Comparison of ENCODE assay signal across 9 mouse cellular contexts in genomic region chr12:108277341-108277841, GRCm38 (mm10). TPM values are rescaled to one million over a fixed set of nuclear protein-coding genes. Genes with fewer than 3 reads are reported as not detected.
DNase-seq lines count a peak whose midpoint lies in the region; ATAC-seq and TF ChIP-seq lines count a peak whose summit lies in the region.
"Had no signal": no experiment of that assay in that cellular context is flagged by ENCODE, and none has a peak within 500 bp of the region (broad histone marks: within the 10 kb centered on the region; RNA-seq: fewer than 3 reads in every experiment).

No protein-coding gene starts in this region.

- no peak overlapping the region for H3K9ac ChIP-seq in kidney, postnatal 0 days (ENCODE audit: low read depth, low read length)
- peak overlapping the region; percentile 21 for H3K9ac ChIP-seq in hindbrain, embryonic 11.5 days (ENCODE audit: low read depth, low read length)
- H3K9ac ChIP-seq: liver, embryonic 14.5 days had no signal

- no peaks in the 10 kb centered on the region for H3K9me3 ChIP-seq in kidney, postnatal 0 days (replicated peaks; ENCODE audit: low read length)
- H3K9me3 ChIP-seq in hindbrain, embryonic 11.5 days (ENCODE audit: control insufficient read depth, low read length), result no peaks in the 10 kb centered on the region

- peak overlapping the region; percentile 97 for H3K4me2 ChIP-seq in kidney, postnatal 0 days (ENCODE audit: low read length)
- H3K4me2 ChIP-seq in hindbrain, embryonic 11.5 days (replicated peaks; ENCODE audit: low read depth, low read length), result peak overlapping the region; percentile 80

- no peak overlapping the region for H3K4me3 ChIP-seq in kidney, postnatal 0 days (replicated peaks; ENCODE audit: low read depth, low read length)
- peak overlapping the region; percentile 88; the same call in 1 of the 2 replicates for H3K4me3 ChIP-seq in hindbrain, embryonic 11.5 days (ENCODE audit: low read depth, low read length)

- WGBS in kidney, postnatal 0 days, result 5% methylated on average over 12 of the region's 12 CpGs
- 0% methylated on average over 12 of the region's 12 CpGs for WGBS in hindbrain, embryonic 11.5 days

- H3K27ac ChIP-seq in kidney, postnatal 0 days, result no peak overlapping the region
- H3K27ac ChIP-seq in hindbrain, embryonic 11.5 days (ENCODE audit: low read depth, low read length), result peak overlapping the region; percentile 97
- H3K27ac ChIP-seq: liver, embryonic 14.5 days had no signal

- DNase-seq in kidney, postnatal 0 days (ENCODE audit: low spot score), result no peak
- DNase-seq in kidney, adult 18-20 months, result no peak
- peak; percentile 57 to 61 for DNase-seq in cerebellum, postnatal 10 days
- peak; percentile 64 for DNase-seq in hindbrain, embryonic 11.5 days (ENCODE audit: low spot score)
- peak; percentile 47 for DNase-seq in neural tube, embryonic 10.5 days (ENCODE audit: extremely low spot score, low spot score)
- no peak for DNase-seq in layer of hippocampus, adult 8-10 months (ENCODE audit: low spot score in 2 of 2)
- DNase-seq in spleen, adult 12 weeks (ENCODE audit: low spot score), result no peak

- no peak for ATAC-seq in kidney, postnatal 0 days (replicated peaks; ENCODE audit: low FRiP score, low read depth)
- peak; percentile 11; the same call in 1 of the 2 replicates for ATAC-seq in hindbrain, embryonic 11.5 days (ENCODE audit: low FRiP score)
- no peak for ATAC-seq in erythroid progenitor cell, adult 5-6 weeks (replicated peaks; ENCODE audit: low FRiP score, poor library complexity, severe bottlenecking)

- no peaks in the 10 kb centered on the region for H3K36me3 ChIP-seq in kidney, postnatal 0 days (ENCODE audit: insufficient read depth, low read length)
- H3K36me3 ChIP-seq in hindbrain, embryonic 11.5 days (ENCODE audit: control insufficient read depth, insufficient read depth, low read length), result no peaks in the 10 kb centered on the region

- peak; percentile 36; the same call in 1 of the 2 replicates for TF ChIP-seq CTCF in kidney, postnatal 0 days (IDR thresholded peaks at IDR 0.05; ENCODE audit: low read depth)

- peaks cover 35% of the 10 kb centered on the region for H3K4me1 ChIP-seq in kidney, postnatal 0 days (replicated peaks; ENCODE audit: insufficient read depth, low read length)
- H3K4me1 ChIP-seq in hindbrain, embryonic 11.5 days (replicated peaks; ENCODE audit: control insufficient read depth, insufficient read depth, low read length), result peaks cover 18% of the 10 kb centered on the region

- H3K27me3 ChIP-seq in kidney, postnatal 0 days (ENCODE audit: insufficient read depth, low read length), result no peaks in the 10 kb centered on the region
- H3K27me3 ChIP-seq in hindbrain, embryonic 11.5 days (ENCODE audit: control insufficient read depth, insufficient read depth, low read length), result no peaks in the 10 kb centered on the region

RNA-seq across cellular contexts. Expression of gene Ccdc85c, which starts 2.2 kb away (rescaled TPM):
- 7.2 and 7.7 TPM in 2 replicates for polyA plus RNA-seq in kidney, postnatal 0 days (2015; fragmentation: Nextera tagmentation; extraction: Ambion mirVana)
- polyA plus RNA-seq in hindbrain, embryonic 11.5 days (2014; fragmentation: Nextera tagmentation; extraction: Ambion mirVana), result 17.2 and 17.8 TPM in 2 replicates
- 10 to 100 TPM; 56.3 to 67.6 (median 63.0) TPM for total RNA-seq in layer of hippocampus, adult 8-10 months (2022)
- not detected in 2 replicates for total RNA-seq in erythroid progenitor cell, adult 5-6 weeks (2015; ENCODE audit: low replicate concordance)
- total RNA-seq in erythroid progenitor cell, adult 5-6 weeks (2017; ENCODE audit: low replicate concordance), result 0.64 and 6.3 TPM in 2 replicates

RNA-seq across cellular contexts. Expression of gene Hhipl1, which starts 28.7 kb away (rescaled TPM):
- 0.37 and 0.43 TPM in 2 replicates for polyA plus RNA-seq in kidney, postnatal 0 days (2015; fragmentation: Nextera tagmentation; extraction: Ambion mirVana)
- 1.2 and 1.8 TPM in 2 replicates for polyA plus RNA-seq in hindbrain, embryonic 11.5 days (2014; fragmentation: Nextera tagmentation; extraction: Ambion mirVana)
- total RNA-seq in layer of hippocampus, adult 8-10 months (2022), result 1 to 10 TPM; 5.6 to 8.5 (median 7.1) TPM
- total RNA-seq in erythroid progenitor cell, adult 5-6 weeks (2015; ENCODE audit: low replicate concordance), result not detected in 2 replicates
- total RNA-seq in erythroid progenitor cell, adult 5-6 weeks (2017; ENCODE audit: low replicate concordance), result not detected in 2 replicates

RNA-seq across cellular contexts. Expression of gene Cyp46a1, which starts 56.8 kb away (rescaled TPM):
- 5.2 and 5.9 TPM in 2 replicates for polyA plus RNA-seq in kidney, postnatal 0 days (2015; fragmentation: Nextera tagmentation; extraction: Ambion mirVana)
- 11.0 and 11.7 TPM in 2 replicates for polyA plus RNA-seq in hindbrain, embryonic 11.5 days (2014; fragmentation: Nextera tagmentation; extraction: Ambion mirVana)
- total RNA-seq in layer of hippocampus, adult 8-10 months (2022), result 100 to 1,000 TPM; 162 to 181 (median 170) TPM
- total RNA-seq in erythroid progenitor cell, adult 5-6 weeks (2015; ENCODE audit: low replicate concordance), result not detected in 2 replicates
- not detected in 2 replicates for total RNA-seq in erythroid progenitor cell, adult 5-6 weeks (2017; ENCODE audit: low replicate concordance)

Comparison
In these comparisons a context has a peak if more than half of its experiments do, and no peak if none do; other contexts are left out.
1. DNase-seq: peak in cerebellum, postnatal 10 days (2 of 2), hindbrain, embryonic 11.5 days (single experiment) and neural tube, embryonic 10.5 days (single experiment); none in kidney, postnatal 0 days (single experiment), kidney, adult 18-20 months (single experiment), layer of hippocampus, adult 8-10 months (0 of 2) and spleen, adult 12 weeks (single experiment).
2. RNA of gene Ccdc85c, which starts 2.2 kb away (total RNA-seq): 56.3 to 67.6 TPM in layer of hippocampus, adult 8-10 months; 0.64 to 6.3 TPM in erythroid progenitor cell, adult 5-6 weeks; every median in the first group is over 4 times any median in the second.
3. RNA of gene Hhipl1, which starts 28.7 kb away (total RNA-seq): 5.6 to 8.5 TPM in layer of hippocampus, adult 8-10 months; not detected in erythroid progenitor cell, adult 5-6 weeks; every median in the first group is over 4 times any median in the second.
4. RNA of gene Cyp46a1, which starts 56.8 kb away (total RNA-seq): 162 to 181 TPM in layer of hippocampus, adult 8-10 months; not detected in erythroid progenitor cell, adult 5-6 weeks; every median in the first group is over 100 times any median in the second.